Mouse (Mus musculus): Measurements from ENCODE around the gene Eif4b. TPM values are rescaled to one million over a fixed set of nuclear protein-coding genes. Genes with fewer than 3 reads are reported as not detected.
"Not testable (repeated sequence)": the region's sequence is repeated elsewhere in the genome, so short reads cannot be mapped to it uniquely, and the experiment has no call there.

The Eif4b gene
- total RNA-seq, 2 experiments from 2014 or later = 151 to 167 TPM

DNA sequence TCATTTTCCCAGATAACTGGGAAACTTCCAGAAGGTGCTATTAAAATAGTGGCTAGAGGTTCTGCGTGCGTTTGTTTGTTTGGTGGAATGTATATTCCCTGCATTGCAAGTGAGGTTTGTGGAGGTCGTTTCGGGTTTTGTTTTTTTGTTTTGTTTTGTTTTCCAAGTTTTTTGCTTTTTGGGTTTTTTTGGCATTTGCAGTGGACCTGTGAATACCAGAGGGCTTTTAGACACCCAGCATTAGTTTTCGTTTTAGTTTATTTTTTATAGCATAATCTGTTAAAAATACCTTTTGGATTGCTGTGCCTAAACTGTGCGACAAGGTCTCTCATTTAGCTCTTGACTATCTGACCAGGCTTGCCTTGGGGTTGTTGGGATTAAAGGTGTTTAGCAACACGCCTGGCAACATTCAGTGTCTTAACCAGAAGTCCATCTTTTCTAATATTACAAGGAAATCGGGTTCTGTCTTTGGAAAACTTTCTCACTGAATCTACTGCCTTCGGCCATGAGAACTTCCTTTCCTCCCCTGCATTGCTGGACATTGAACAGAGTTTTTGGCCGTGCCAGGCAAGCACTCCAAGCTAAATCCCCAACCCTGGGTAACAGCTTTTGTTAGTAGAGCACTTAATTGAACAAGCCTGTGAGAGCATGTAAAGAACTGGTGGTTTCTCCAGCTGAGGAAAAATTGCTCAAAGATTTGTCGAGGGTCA, 1.5 kb downstream of the Eif4b start:
- no peak for DNase-seq

DNA sequence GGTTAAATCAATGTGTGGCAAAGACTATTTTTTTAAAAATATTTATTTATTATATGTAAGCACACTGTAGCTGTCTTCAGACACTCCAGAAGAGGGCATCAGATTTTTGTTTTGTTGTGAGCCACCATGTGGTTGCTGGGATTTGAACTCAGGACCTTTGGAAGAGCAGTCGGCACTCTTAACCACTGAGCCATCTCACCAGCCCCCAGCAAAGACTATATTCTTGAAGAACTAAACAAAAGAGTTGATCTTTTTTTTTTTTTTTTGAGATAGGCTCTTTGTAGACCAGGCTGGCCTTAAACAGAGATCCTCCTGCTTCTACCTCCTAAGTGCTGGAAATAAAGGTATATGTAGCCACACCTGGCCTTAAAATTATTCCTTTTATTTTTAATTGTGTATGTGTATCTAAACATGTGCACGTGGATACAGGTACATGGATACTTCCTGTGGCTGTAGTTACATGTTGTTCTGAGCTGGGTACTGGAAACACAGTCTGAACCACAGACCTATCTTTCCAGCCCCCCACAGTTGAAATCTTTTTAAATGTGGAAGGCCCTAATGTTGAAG, 3.6 kb downstream of the Eif4b start:
- no peak for DNase-seq

DNA sequence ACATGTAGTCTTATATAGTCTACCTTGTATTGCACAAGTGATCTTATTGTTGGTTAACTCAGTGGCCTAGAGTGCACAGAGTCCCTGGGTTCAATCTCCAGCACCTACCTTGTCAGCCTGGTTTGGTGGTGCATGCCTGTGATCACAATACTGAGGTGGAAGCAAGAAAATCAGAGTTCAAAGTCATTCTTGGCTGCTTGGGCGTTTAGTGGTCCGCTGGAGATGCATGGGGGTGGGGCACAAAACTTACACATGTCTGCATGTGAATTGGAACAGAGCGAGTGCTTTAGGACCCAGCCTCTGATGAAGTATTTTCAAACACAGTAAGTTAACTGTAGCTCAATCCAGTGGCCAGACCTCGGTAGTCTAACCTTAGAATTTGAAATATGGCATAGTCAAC, 5.6 kb downstream of the Eif4b start:
- DNase-seq = no peak

DNA sequence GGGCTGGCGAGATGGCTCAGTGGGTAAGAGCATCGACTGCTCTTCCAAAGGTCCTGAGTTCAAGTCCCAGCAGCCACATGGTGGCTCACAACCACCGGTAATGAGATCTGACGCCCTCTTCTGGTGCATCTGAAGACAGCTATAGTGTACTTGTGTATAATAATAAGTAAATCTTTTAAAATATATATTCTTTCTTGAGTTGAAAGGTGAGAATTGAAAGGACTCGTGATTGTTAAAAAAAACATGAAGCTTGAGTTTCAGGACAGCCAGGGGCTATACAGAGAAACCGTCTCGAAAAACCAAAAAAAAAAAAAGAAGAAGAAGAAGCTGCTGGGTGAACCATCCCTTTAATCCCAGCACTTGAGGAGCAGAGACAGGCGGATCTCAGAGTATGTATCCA, 6.4 kb downstream of the Eif4b start:
- DNase-seq = not testable (repeated sequence)

DNA sequence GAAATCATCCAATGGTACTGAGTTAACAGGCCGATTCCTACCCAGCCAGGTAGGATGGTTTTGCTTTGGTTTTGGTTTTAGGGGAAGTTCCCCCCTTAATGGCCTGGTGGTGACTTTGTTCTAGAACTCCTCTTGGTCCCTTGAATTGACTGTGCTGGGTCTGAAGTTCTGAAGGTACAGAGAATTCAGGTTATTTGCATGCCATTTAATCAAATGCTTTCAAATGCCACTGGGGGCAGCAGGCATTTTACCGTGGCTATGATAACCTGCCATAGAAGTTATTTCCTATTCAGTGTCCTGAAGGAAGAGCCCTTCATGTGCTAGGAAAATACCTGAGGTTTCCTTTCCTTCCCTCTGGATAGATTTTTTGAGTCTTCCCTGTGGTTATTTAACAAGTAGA, 6.9 kb downstream of the Eif4b start:
- DNase-seq = no peak

DNA sequence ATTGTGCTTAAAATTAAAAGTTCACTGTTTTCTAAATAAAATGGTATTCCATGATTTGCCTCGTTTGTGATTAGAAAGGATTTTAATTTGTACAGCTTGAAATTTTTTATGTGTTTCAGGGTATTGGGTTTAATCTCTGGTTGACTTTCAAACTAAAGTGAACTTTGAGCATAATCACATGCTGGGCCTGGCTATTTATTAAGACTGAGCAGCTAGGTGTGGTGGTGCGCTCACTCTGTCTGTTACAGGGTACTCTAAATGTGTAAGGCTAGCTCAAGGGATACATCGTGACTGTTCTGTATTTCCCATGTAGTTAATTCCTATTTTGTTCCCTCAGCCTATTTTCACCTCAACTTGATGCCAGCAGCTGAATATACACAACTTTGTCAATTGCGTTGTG, 8.6 kb downstream of the Eif4b start:
- DNase-seq = no peak

DNA sequence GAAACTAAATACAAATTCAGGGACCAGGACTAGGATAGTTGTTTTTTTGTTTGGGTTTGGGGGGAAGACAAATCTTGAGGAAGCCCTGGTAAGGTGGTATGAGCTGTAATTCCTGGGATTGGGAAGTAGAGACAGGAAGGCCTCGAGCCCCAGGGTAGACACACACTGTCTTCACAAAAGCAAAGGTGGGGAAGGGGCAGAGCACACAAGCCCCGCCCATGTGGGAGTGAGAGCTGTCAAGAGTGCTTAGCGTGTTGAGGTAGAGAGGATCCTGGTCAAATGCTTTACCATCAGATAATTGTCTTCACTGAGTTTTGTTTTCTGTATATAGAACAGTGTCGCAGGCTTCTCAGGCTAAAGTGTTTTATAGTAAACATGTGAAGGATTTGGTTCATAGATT, 9.5 kb downstream of the Eif4b start:
- no peak for DNase-seq

DNA sequence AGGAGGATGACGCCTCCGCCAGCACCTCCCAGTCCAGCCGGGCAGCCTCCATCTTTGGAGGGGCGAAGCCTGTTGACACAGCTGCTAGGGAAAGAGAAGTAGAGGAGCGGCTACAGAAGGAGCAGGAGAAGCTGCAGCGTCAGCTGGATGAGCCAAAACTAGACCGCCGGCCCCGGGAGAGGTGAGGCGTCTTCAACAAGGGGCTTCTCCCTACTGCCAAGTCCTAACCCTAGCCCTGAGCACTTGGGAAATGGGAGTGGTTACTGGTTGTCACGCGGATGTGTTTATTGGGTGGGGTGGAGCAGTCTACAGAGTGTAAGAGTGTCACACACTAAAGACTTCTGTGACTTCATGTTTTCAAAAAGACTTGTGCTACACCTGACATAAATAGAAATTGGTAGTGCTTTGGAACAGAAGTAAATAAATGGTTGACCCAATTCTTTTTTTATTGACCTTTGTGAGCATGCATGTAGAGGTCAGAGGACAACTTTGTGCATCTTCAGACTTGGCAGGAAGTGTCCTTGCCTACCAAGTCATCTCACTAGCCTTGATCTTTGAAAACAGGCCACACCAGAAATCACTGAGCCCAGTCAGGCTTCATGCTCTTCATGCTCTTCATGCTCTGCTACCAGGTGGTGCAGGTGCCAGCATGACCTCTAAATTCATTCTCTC, 16.5 kb downstream of the Eif4b start:
- DNase-seq = no peak

DNA sequence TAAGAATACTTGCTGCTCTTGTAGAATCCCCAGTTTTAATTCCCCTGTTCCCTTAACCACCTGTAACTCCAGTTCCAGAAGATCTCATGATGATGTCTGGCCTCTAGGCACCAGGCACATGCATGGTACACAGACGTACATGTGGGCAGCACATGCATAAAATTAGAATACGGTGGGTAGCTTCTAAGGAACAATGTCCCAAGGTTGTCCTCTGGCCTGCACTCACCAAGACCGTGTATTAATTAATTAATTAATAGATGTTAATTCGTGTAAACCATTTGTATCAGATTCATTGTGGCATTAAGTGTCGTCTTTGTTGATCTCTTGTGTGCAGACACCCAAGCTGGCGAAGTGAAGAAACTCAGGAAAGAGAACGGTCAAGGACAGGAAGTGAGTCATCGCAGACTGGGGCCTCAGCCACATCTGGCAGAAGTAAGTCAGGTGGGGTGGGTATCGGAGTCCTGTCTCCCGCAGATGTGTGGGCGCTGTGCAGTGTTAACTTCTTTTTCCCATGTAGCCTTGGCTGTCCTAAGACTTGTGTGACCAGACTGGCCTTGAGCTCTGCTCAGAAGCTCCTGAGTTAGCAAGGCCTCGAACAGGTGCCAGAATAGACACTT, 17.6 kb downstream of the Eif4b start:
- peak in 1 of 2 experiments; percentile 35 for DNase-seq

DNA sequence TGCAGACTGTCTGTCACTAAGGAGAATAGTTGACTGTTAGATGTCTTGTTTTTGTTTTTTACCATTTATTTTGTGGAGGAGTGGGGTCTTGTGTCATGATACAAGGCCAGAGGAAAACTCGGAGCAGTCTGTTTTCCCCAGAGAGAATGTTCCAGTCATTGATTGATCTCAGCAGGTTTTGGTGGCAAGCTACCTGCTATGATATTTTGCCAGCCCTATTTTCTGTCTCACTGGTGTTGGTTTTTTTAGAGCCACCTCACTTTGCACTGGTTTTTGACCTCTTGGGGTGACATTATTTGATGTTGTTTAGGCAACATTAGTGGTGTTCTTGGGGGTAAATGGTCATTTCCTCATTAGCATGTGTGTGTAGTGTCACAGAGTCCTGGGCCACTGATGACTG, 18.1 kb downstream of the Eif4b start:
- no peak for DNase-seq

DNA sequence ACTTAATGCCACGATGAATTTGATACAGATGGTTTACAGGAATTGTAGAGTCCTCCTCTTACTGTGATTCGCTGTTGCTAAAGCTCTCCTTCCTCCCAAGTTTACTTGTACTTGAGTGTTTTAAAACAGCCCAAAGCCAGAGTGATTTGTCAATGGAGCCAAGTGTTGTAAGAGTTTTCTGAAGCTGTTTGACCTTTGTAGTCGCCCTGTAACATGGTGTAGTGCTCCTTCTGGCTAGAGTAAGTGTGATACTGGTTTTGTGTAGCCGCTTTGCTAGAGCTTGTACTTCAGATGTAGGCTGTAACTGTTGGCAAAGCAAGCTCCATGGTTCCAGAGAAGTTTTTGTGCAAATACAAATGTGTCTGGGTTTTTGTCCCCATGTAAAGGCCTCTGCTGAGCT, 18.6 kb downstream of the Eif4b start:
- no peak for DNase-seq

DNA sequence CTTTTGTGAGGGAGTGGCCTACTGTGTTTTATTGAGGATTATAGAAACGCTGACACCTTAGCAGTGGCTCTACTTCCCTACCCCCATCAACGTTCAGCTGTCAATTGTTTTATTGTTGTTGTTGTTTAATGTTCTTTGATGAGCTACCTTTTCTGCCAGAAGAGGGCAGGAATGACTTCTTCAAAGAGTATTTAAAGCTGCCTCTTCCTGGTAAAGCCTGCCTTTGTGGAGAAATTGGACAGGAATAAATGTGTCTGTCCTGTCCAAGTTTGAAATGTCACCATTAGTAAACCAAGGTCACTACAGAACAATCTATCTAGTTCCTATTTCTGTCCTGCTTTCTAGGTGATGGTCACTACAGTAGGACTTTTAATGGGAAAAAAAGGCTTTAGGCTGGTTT, 20.6 kb downstream of the Eif4b start:
- no peak for DNase-seq

DNA sequence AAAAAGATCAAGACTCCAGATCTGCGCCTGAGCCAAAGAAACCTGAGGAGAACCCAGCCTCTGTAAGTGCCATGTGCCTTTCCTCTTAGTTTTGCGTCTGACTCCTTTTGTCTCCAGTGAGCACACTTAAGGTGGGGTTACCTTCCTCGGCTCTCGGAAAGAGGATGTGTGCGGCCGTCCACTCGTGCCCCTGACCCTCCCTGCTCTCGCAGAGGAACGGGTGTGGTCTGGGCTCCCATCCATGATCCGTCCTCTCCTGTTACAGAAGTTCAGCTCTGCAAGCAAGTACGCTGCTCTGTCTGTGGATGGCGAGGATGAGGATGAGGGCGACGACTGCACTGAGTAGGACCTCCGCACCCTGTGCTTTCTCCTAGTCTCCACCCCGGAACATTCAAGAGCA, 21.4 kb downstream of the Eif4b start:
- DNase-seq = peak in 1 of 2 experiments; percentile 62

DNA sequence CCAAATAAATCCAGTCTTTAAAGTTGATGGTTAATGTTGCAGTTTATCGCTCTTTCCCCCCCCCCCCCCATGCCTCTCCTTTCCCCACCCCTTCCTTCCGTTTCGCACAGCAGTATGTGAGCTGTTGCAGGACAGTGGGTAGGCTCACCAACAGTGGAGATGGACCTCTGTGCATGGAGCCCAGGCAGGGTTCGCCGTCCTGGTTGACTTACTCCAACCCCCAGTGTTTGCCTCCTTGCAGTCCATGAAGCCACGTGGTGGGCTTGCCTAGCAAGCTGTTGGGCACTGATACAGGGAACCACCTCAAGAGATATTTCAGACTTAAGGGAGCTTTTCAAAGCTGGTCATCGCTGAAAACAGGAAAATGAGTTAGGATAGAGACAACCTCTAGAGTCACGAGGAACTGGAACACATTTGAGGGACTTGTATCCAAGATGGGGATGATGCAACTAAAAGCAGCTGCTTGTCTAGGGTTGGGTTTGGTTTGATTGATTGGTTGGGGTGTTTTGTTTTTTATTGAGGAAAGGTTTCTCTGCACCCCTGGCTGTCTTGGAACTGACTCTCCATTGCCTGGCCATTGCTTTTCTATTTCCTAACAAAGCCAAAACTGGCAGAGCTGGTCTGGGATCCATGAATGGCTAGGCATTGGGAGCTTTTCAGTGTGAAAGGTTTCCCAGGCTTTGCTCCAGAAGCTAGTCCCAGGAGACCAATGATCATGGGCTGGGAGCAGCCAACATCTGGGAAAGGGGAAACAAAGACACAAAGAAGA, 23.8 kb downstream of the Eif4b start:
- peak; percentile 77 to 85 for DNase-seq

DNA sequence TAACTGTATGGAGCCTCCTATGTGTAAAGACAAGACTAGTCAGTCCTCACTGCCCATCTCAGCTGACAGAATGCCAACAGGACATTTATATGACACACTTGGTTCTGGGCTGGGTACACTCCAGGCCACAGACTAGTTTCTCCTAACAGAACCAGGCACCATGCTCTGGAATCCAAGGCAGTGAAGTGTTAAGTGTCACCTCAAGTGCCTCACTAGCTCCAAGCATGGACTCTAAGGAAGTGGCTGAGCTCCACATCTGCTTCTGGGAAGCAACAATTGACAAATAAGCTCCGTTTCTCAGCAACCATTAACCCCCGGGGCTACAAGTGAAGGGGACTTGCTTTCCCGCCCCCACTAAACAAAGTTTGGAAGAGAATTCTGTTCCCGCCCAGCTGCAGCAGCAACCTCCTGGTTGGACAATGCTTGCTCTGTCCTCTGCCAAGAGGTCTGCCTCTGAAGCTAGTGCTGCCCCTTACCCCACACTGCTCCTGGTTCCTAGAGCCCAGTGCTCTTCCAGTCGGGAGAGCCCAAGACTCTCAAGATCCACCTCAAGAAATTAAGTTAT, 24.5 kb downstream of the Eif4b start:
- DNase-seq = peak; percentile 64 to 76

DNA sequence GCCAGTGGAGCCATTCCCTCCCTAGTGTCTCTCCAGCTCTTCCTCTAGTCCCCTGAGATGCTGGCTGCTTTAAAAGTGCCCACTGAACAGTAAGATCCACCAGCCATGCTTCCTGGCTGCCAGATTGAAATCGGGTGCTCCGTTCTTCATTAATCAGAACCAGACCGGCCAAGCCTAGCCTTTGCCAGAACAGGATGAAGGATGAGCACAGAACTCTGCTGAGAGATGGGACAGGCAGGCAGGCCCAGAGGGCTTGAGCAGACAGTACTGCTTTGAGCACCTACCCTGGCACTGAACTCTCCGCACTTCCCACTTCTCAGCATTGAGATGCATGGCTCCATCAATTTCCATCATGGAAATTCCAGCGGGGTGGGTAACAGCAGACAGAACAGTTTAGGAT, 25.7 kb downstream of the Eif4b start:
- no peak for DNase-seq

DNA sequence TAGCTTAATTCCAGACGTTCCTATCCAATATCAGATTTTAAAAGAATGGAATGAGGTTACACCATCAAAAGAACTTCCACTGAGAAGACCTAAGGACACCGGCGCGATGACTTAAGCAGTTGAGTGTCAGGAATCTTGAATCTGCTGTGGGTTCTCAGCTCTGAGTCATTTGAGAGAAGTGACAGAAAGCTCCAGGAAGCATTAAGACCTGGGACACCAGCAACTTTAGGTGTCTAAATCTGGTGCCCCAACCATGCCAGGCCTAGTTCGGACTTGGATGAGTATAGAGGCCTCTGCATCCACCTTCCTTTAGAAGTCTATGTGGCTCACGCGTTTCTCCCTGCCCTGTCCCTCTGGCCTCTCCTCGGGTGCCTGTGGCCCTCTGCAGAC, 26.2 kb downstream of the Eif4b start:
- DNase-seq = no peak

DNA sequence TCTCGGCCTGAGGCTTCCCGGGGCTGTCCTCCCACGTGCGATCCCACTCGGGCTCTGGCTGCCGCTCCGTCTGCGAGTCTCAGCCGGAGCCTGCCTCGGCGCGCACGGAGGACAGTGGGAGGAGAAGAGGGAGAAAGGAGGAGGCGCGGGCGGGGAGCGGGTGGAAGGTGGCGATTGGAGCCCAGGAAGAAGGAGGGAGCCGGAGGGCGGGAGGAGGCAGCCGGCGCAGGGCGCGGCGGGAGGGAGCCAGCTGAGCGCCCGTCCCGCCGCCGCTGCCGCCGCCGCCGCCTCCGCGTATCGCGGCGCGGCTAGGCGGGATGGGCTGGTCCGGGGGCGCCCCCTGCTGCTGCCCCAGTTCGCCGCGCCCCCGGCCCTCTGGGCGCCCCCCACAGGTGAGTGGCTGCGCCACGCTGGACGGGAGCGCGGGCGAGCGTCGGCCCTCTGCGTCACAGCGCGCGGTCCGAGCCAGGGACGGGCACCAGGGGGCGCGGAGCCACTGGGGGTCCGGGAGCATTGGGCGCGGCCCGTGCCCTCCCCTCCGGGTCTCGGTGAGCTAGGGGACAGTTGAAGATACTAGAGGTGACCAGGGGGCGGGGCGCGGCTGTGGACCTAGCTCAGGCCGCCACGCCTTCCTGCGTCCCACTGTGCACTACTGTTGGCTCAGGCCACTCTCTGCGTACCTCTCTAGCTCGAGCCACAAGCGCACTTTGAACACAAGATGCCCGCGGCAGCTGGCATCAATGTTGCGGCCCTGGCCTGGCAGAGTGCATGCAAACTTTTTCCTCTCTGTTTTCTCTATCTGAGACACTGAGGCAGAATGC, 26.8 kb downstream of the Eif4b start, which contains the start of gene Tns2:
Gene Tns2 (plus strand): TSS at position 253 of the 821 bp plus-strand sequence.
- DNase-seq = peak; percentile 91 to 94

DNA sequence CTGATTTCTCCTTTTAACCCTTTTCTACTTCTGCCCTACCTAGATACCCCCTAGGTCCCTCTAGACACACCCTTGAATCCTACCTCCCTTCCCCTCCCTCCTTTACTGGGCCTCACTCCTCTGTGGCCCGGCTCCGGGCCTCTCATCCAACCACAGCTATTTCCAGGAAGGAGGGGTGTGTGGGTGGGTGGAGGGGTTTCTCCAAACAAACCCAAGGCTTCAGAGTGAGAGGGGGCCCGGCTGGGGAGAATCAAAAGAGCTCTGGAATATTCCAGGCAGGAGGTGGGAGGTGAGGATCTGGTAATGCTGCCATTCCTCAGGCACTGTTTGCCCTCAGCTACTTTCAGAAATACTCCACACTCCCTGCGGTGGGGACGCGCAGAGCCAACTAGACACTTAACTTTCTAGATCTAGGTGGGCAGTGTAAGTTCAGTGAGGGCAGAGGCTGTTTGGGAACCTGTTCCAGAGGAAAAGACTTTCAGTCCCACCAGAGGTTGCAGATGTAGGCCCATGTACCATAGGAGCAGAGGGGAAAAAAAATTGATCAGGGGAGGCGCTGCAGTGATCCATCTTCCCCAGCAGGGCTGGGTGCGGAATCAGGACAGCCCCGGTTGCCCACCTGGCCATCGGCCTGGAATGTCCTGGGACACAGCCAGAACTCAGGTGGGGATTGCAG, 27.6 kb downstream of the Eif4b start:
- DNase-seq = peak; percentile 68 to 70

Data from heart, adult 18-20 months (tissue).